Mouse (Mus musculus): ENCODE data around the gene Meis1.

Meis1 gene

DNA sequence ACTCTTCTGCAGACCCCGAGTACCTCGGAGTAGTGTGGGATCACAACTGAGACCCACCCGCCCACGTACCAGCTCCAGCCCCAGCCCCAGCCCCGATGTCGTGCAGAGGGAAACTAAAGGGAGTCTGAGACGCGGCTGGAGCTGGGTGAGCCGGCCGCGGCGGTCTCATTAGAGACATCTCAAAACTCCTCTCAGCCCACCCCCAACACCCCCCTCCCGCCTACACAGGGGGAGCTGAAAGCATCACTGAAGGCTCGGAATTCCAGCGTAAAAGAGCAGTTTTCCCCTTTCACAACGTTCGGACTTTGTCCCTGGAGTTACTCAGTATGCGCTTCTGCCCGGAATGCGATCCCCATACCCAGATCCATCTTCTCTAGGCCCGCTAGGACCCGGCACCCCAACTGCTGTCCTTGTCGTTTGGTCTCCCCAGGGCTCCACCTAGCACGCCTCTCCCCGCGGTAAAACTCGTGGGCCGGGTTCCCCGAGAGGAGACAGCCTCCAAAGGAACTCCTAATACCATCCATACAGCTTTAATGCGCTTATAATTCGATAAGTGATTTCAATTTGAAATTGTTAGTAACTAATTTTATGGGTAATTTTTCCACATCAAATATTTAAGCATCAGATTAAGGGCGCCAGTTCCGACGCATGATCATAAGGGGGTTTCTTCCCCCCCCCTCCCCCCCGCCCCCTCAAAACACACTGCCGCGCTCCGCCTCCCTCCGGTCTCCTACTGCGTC lies 141.7 kb downstream of the Meis1 start:
- peak in 1 of 2 experiments; percentile 5 for DNase-seq (ENCODE audit: low spot score in 2 of 2)

DNA sequence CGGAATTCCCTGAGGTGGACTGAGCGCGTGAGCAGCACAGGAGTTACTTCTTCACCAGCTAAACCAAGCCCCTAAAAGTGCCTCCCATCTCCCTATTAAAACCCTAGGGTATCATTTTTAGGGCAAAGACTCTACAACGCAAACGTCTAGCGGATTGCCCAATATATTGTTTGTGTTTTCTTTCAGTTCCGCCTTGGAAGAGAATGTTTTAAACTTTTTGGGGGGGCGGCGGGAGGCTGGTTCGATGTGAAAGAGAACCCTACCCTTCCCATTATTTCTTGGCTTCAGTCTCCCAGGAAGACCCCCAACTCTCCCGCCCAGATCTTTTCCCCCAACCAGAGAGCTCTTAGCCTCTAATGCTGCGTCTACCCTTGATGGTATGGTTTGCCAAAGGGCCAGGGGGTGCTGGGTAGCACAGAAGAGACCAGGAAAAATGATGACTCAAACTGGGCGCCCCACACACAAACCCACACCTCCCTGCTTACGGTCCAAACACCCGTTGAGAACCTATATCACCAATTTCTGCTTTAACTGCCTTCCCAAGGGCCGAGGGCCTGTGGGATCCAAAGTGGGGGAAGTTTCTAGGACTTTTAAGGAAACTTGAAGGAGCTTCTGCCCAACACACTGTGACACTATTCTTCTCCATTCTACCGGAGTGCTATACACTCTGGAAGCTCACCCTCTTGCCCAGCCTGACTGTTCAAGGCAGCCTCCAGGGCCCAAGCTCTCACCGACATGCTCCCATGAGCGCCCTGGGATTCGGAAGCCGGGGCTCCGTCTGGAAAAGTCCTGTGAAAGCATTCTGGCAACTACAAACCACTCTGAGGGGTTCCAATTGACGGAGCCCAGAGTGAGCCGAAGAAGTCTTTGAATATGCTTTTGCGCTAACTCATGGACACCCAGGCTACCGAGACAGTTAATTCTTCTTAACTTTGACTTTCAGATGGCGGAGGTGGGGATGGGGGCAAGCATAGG lies 142.6 kb downstream of the Meis1 start:
- no peak for DNase-seq (ENCODE audit: low spot score in 2 of 2)

DNA sequence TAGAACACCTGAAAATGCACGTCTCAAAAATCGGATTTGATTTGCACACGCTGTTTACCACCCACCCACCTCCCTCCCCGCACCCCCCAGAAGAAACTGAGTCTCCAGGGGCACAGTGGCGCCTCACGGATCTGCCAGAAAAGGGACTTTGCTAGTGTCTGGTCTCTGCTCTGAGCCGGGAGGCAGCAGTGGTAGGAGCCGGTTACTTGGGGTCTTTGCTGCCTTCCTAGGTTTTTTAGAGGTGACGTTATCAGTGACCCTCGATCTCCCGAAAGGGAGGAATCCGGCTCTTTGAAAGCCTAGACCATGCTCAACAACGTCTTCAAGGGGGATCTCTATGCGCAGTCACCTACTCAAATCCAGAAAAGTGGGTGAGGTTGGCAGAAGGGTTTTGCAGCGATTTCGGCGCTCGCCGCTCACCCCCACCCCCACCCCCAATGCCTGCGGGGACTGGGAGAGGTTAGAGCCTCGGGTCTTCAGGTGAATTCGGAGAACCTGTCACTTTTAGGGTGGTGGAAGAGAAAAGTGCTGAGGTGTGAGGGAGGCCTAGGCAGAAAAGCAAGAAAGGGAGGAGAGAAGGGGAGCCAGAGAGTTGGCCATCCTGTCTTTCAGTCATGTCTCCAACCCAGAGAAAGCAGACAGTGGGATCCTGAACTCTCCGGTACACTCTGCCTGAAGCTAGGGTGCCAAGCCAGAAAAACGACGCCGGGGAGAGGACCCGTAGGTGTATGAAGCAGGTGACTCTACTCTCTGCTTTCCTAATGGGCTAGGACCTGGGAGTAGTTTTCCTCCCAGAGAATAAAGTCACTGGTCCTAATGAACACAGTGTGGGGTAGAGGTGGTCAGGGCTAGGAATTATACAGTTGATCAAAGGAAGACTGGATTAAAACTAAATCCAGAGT lies 143.5 kb downstream of the Meis1 start:
- no peak for DNase-seq (ENCODE audit: low spot score in 2 of 2)

DNA sequence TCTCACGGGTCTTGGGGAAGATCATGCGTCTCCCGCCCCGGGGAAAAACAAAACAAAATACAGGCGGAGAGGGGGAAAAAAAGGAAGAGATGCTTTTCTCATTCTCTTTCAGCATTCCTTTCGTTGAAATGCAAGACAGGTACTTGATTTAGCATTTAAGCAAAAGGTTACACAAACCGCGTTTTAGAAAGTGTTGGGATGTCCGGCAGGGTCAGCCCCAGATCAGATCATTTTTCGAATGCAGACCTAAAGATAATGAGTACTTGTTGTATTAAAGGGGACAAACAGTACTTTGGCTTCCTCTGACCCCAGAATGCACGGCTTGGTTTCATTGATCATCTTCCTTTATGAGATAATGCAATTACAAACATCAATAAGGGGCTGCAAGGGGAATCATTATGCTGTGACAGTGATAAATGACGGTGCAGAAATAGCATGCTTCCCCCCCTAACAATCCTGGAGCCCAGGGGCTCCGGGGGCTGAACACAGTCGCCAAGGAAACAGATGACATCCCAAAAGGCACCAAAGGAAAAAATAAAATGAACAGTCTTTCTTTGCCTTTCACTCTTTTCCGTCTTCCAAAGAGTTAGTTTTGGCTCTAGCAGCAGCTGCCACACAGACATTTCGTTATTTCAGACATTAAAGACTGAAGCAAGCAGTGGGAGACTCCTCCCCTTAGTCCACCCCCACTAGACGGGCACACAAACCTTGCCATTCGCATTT lies 144.3 kb downstream of the Meis1 start:
- no peak for DNase-seq (ENCODE audit: low spot score in 2 of 2)

DNA sequence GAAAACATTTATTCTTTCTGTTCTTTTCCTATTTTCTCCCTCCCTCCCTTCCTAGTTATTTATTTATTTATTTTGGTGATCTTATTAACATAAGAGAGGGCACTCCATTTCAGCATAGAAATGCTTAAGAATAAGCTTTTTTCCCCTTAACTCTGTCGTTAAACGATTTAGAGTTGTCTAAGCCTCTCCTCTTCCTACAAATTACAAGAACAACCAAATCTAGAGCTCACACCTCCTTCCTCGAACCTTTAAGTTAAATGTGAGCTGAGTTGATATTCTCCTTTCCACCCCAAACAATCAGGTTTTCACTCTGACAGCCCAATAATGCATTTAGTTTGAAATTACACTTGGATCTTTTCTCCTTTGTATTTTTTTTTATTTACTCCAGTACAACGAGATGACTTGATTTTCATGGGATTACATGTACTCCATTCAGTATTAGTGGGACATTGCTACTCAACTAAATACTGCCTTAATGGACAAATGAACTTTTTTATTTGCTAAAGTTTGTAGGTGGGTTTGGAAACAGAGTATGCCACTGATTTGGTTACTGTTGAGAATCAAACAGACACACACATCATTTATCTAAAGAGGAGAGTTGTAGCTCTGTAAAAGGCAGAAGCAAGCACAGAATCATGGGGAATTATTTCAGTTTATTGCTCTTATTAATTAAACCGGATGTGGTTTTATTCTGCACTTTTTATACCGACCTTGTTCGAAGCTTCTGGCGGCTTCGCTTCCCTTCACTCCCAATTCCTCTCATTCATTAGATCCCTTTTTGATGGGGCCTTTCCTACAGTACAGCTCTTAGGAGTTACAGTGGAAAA lies 145.1 kb downstream of the Meis1 start:
- no peak for DNase-seq (ENCODE audit: low spot score in 2 of 2)

DNA sequence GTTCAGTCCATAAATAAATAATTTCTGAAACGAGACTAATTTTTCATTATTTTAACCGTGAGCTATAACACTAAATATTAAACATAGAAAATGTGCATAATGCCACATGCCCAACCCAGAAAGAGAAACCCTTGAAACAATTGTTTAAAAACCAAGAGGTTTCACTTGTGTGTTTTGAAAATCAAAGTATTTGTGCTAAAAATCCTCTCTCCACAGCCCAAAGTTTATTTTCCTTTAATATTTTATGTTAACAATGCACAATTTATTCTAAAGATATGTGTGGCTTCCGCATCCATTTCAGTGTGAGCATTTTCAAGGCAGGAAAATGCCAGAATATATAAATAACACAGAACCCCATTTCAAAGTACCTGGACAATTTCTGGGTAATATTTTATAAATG lies 146.0 kb downstream of the Meis1 start:
- DNase-seq (ENCODE audit: low spot score in 2 of 2): no peak

DNA sequence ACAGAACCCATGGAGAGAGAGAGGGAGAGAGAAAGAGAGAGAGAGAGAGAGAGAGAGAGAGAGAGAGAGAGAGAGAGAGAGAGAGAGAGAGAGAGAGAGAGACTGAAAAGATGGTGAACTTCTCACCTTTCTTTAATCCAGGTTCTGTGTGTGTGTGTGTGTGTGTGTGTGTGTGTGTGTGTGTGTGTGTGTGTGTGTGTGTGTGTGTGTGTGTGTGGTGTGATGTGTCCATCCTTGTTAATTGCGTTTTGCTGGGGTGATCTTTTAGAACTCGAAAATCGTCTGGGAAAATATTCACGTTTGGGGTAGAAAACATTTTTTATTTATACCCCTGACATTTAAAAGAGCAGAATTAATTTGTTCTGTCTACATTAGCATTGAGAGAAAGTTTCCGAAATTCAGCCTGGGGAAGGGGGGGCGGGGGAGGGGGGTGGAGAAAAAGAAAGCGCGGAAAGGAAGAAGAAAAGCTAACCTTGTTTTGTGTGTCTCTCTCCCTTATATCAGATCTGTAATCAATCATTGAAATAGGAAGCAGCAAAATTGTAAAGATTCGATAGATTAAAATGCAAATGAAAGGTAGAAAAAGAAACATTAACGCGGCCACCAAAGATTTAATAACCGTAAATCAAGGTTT lies 146.6 kb downstream of the Meis1 start:
- DNase-seq (ENCODE audit: low spot score in 2 of 2): no peak

DNA sequence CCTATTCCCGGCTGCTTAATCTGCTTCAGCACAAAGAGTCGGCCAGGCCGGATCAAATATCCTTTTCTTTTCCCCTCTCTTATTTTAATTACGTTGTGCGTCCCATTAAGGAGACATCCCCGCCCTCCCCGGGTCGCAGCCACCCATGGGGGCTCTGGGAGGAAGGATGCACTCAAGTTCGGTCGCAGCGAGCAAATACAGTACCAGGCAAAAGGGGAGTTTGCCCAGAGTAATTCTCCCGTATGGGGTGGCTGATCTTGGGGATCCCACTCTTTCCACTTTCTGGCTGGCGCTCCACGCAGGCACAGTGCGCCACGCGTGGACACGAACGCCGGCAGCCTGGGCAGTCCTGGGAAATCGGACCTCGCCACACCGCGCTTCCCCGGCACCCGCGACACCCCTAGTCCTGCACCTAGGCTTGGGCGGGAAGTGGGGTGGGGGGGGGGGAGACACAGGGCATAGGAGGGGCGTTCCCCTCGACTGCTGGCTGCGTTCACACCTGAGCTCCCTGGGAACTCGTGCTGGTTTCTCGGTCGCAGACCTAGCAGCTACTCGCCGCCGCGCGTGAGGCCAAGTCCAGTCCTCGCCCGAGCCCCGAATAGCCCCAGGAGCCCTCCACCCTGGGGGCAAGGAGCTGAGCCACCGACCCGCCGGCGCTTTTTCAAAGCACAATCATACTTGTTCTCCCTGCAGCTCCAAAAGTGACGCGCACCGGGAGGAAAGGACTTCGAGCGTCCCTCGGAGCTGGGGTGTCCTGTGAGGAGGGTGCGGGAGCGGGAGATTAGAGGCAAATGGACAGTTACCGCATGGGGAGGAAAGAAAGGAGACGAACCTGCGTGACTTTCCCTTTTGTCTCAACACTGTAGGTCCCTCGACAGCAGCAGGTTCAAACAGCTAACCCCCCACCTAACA lies 147.4 kb downstream of the Meis1 start:
- no peak for DNase-seq (ENCODE audit: low spot score in 2 of 2)

DNA sequence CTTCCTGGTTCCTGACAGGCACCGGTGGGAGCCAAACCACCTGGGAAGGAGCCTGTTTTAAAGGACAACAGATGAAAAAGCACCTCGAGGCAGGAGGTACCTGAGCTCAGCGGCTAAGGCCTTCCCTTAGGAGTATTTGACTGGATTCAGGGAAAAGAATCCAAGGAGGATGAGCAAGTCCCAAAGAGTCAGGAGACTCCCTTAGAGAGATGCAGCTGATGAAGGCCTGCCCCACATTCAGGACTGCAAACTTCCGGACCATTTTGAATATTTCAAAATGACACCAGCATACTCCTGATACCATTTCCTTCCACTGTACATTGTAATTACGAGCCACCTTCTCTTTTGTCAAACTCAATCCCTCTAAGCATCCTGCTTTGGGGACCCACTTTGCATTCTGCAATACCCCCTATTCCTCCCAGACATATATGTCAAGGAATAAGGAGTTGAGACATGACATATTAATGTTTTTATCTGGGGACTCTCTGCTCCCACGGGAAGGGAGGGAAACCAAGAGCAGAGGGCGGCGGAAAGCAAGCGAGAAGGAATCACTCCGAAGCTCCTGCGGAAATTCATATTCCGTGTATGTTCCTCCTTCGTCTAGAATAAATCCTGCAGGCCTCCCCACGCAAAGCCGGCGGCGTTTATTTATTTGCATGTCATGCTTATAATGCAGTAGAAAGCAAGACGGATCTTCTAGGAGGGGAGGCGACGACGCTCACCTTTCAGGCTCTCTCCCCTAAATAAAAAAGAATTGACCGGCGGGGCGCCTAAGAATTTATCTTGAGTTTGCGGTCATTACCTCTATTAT lies 148.5 kb downstream of the Meis1 start:
- DNase-seq (ENCODE audit: low spot score in 2 of 2): no peak

DNA sequence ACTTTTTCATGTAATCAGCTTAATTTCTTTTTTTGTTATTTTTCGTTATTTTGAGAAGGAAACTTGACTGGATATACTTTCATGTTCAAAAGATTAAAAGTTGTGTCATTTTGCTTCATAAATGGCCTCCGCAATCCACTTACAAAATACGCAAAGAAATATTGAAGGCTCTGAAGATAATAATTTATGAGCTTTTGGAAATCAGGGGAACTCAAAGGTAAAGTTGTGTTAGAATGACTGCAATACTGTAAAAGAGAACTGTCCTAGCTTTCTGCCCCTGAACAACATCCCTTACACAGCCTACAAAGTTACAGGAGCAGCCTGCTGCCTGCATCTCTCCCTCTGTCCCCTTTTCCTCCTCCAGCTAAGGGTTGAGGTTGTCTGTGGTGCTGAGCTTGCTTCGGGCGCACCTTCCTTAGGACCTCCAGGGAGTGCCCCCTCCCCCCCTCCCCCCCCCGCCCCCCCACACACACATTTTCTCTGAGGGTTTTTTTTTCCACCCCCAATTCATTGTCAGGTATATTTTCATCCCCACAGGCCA lies 149.3 kb downstream of the Meis1 start:
- no peak for DNase-seq (ENCODE audit: low spot score in 2 of 2)

DNA sequence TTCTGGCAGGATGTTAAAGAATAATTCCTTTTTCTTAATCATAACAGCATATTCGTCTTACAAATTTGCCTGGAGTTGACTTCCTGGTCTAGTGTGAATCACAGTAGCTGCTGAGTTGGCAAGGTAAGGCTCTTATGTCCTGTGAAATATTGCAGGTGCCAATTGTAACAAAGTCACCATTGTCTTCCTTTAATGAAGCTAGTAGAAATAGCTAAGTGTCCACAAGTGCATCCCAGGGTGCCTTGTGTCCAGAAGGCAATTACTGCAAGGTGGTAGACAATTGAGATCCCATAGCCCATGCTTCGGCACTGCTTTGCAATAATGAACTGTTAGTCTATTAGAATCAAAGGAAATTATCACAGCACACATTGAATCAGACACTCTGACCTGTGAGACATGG lies 151.1 kb downstream of the Meis1 start:
- no peak for DNase-seq (ENCODE audit: low spot score in 2 of 2)

DNA sequence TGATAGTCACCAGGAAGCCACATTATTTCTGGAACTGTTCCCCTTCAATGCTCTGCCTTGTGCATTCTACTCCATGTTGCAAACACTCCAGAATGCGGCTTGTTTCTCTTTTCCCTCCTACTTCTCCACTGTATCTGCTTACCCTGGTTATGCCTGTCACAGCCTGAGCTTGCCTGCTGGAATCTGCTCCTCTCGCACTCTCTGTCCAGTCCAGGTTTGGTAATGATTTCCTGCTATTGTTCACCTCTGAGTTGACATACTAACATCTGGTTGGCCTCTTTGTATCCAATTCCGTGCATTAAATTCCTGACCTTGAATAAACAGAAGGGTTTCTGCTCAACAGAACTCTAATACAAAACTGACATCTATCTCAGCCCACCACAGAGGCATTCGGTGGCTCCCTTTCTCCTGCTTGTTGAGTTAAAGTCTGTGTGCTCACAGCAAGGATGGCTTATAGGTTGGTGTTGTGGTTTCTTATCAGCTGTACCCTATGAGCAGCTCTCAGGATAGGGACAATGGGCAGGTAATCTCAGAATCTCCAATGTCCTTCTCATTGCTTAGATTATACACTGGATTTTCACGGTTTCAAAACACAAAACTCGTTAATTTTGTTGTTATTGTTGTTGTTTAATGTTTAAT lies 152.5 kb downstream of the Meis1 start:
- no peak for DNase-seq (ENCODE audit: low spot score in 2 of 2)

DNA sequence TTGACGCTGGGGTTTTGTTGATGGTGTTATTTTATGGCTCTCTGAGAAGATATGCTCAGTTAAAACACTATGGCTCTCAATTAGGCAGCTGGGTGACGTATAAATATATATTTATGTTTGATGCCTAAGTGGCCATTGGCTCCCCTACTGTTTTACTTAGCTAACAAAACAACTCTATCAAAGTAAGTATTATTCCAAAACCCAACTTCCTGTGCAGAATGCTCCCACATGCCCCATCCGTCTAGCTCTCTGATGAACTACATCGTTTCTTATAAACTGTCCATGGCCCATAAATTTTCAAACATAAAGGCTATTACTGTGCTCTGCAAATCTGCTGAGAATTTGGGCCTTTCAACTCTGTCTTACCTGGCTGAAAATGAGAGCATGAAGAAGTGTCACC lies 168.0 kb downstream of the Meis1 start:
- DNase-seq (ENCODE audit: low spot score in 2 of 2): no peak

DNA sequence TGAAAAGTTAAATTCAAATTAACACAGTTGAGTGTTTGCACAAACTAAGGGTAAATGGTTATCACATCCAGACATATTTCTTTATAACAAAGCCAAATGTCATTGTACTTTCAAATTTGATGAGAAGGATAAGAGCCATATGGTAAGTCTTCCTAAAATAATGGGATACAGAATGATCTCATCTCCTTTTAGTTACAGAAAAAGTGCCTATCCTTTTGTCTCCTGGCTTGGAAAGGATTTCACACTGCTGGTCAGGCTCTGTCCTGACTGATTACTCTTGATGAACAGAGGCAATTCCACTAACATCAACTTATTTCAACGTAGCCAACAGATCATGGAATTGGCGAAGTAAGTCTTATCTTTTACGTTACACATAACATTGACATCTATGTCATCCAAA lies 171.1 kb downstream of the Meis1 start:
- no peak for DNase-seq (ENCODE audit: low spot score in 2 of 2)

DNA sequence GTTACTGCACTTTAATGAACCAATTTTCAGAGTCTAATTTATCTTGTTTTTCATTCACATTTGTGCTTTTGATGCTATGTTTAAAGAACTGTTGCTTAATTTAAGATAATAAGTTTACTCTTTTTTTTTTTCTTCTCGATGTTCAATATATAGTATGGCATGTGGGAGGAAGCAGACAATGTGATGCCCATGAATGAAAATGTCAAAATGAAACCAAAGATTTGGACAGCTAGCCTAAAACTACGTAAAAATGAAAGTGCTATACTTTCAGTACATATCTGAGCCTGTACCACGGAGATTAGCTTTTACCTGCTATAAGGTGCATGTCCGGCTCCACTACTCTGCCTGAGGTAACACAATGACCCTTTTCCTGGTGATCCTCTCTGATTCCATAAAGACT lies 172.3 kb downstream of the Meis1 start:
- no peak for DNase-seq (ENCODE audit: low spot score in 2 of 2)

DNA sequence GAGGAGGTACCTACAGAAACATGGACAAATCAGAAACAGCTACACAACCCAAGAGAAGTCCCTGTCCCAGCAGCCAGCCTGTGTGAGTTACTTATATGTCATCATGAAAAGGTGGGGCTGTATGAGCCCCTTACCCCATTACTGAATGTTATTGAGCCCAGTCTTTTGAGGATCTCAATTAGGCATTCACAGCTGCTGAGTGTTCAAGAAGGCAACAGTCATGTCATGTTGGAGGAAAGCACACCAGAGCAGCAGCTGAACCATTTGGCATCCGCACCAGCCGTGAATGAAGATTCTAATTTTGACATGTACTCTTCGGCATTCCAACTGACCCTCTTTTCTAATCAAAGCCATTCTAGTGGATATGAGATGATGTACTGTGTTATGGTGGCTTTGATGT lies 172.9 kb downstream of the Meis1 start:
- no peak for DNase-seq (ENCODE audit: low spot score in 2 of 2)

DNA sequence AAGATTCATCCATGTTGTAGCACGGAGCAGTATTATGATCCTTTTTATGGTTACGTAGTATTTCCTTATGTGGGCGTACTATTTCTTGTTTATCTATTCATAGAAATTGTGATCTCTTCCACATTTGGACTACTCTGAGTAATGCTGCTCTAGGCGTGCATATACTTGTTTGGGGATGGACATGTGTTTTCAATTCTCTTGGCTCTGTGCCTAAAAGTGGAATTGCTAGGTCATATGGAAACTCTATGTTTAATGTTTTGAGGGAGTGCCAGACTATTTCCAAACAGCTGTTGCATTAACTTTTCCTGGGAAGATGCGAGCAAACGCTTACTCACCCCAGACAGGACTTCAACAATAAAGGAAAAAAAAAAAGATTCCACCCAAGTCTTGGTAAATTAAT lies 173.3 kb downstream of the Meis1 start:
- no peak for DNase-seq (ENCODE audit: low spot score in 2 of 2)
